Mouse (Mus musculus): ENCODE measurements around the gene Satb1.

GRCm38 (mm10) chr17:51740246-51740645 lies 92.8 kb downstream of the Satb1 start:
- TF ChIP-seq CTCF (IDR thresholded peaks at IDR 0.05; ENCODE audit: low read depth) = no peak
- TF ChIP-seq EP300 (IDR thresholded peaks at IDR 0.05; ENCODE audit: low read depth) = no peak

All from heart, postnatal 0 days (tissue).